Mouse (Mus musculus) forebrain, embryonic 14.5 days (tissue): ENCODE results near the gene Galnt18. TPM values are rescaled to one million over a fixed set of nuclear protein-coding genes. Genes with fewer than 3 reads are reported as not detected.

ENCODE experiments used
- ATAC-seq: fragments of 200-750 bp; cut with Nextera tagmentation; 2 replicates; pipeline ENCODE4 v1.8.0; 2017; ENCODE audit warnings: mild to moderate bottlenecking, moderate library complexity
- DNase-seq: peaks from one replicate; pipeline ENCODE4 v3.0.0-alpha.2; 2015; ENCODE audit warnings: low spot score
- H3K27ac ChIP-seq: fragments of 300-500 bp; sonication (generic); 2 replicates; pipeline ENCODE4 v1.5.1; 2014; ENCODE audit warnings: low read depth, mild to moderate bottlenecking, control low read depth, low read length, moderate library complexity
- H3K27me3 ChIP-seq: fragments of 300-500 bp; sonication (generic); replicated peaks from 2 replicates; pipeline ENCODE4 v1.6.1; 2014; ENCODE audit warnings: low read length, control low read depth, mixed read lengths; ENCODE audit not compliant: control insufficient read depth, insufficient read depth
- H3K36me3 ChIP-seq: fragments of 300-500 bp; sonication (generic); 2 replicates; pipeline ENCODE4 v1.6.1; 2014; ENCODE audit warnings: low read length, control low read depth; ENCODE audit not compliant: control insufficient read depth, insufficient read depth
- H3K4me1 ChIP-seq: fragments of 300-500 bp; sonication (generic); 2 replicates; pipeline ENCODE4 v1.6.1; 2014; ENCODE audit warnings: antibody characterized with exemption, low read length, control low read depth; ENCODE audit not compliant: control insufficient read depth, insufficient read depth
- H3K4me2 ChIP-seq: fragments of 300-500 bp; sonication (generic); 2 replicates; pipeline ENCODE4 v1.6.1; 2014; ENCODE audit warnings: mild to moderate bottlenecking, control low read depth, low read length
- H3K4me3 ChIP-seq: fragments of 300-500 bp; sonication (generic); 2 replicates; pipeline ENCODE4 v1.5.1; 2014; ENCODE audit warnings: low read depth, low read length, control low read depth
- H3K9ac ChIP-seq: fragments of 300-500 bp; sonication (generic); 2 replicates; pipeline ENCODE4 v1.6.1; 2014; ENCODE audit warnings: mild to moderate bottlenecking, low read length, control low read depth, moderate library complexity
- H3K9me3 ChIP-seq: fragments of 300-500 bp; sonication (generic); replicated peaks from 2 replicates; pipeline ENCODE4 v1.6.1; 2016; ENCODE audit warnings: low read length, control low read depth, mixed read lengths; ENCODE audit not compliant: control insufficient read depth
- WGBS: fragments of 180-500 bp; shearing (Covaris S2); extraction: QIAGEN DNeasy Blood & Tissue Kit; methylation state at CpG from one replicate; pipeline ENCODE4 v1.1.7; 2014; 5-methylcytosine and 5-hydroxymethylcytosine counted together
- polyA plus RNA-seq: library from polyadenylated mRNA; unstranded; fragments of >200 nt; fragmentation: Nextera tagmentation; extraction: Ambion mirVana; gene quantifications from 2 replicates; pipeline ENCODE4 v1.2.1, GENCODE M21; 2014

Galnt18 gene
- polyA plus RNA-seq, 1 experiment from 2014 or later: 6.6 TPM

DNA sequence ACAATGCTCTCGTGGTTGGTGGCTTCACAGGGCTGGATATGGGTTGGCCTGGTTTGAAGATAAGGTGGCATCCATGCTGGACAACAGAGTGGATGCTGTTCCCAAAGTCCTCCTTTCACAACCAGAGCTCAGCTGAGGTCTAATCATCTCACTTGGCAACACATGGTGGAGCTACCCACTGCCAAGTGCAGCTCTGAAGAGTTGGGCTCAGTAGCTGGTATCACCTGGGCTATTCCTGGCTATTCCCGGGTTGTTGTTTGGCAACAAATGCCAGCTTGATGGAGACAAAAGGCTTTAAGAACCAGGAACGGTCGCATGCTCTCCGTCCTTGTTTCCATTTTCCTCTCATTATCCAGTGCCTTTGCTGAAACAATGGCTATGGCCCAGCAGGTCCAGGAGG lies 19.2 kb upstream of the Galnt18 start:
- 35% methylated on average over 5 of the region's 5 CpGs for WGBS
- Histone ChIP-seq H3K9me3 (no peaks in the 10 kb centered on the region), H3K4me2 (no peak overlapping the region), H3K4me3 (no peak overlapping the region), H3K4me1 (no peaks in the 10 kb centered on the region), H3K27me3 (no peaks in the 10 kb centered on the region), H3K36me3 (no peaks in the 10 kb centered on the region), H3K27ac (no peak overlapping the region), H3K9ac (no peak overlapping the region)
- ATAC-seq: no peak
- peak; percentile 24 for DNase-seq

DNA sequence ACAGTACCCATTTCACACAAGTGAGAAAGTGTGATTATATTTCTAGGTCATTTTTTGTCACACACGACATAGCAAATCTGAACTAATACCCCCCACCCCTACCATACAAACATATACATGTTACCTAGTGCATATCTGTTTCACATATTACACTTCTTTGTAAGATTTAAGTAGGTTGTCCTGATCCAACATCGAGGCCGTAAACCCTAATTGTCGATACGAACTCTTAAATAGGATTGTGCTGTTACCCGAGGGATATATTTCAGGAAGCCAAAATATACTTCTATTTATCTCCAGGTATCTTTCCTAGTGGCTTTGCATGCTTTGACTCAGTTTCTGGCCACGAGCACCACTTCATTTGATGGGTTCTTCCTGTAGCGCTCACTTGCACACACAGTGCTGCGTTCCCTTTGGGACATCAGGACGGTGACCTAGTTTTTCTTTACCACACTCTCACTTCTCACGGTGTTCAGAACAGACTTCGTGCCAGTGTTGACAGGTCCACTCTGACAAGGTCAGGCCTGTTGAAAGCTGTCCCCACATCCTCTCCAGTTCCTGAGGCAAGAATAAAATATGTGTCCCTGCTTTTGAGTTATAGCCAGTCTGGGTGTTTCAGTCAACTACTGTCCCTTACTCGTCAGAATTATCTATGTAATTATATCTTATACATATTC lies 17.7 kb upstream of the Galnt18 start:
- Histone ChIP-seq H3K36me3 (no peaks in the 10 kb centered on the region), H3K4me1 (no peaks in the 10 kb centered on the region), H3K27ac (no peak overlapping the region), H3K9me3 (no peaks in the 10 kb centered on the region), H3K4me3 (no peak overlapping the region), H3K27me3 (no peaks in the 10 kb centered on the region), H3K9ac (no peak overlapping the region), H3K4me2 (no peak overlapping the region)
- ATAC-seq (no peak), DNase-seq (no peak)
- WGBS: 92% methylated on average over 13 of the region's 13 CpGs

DNA sequence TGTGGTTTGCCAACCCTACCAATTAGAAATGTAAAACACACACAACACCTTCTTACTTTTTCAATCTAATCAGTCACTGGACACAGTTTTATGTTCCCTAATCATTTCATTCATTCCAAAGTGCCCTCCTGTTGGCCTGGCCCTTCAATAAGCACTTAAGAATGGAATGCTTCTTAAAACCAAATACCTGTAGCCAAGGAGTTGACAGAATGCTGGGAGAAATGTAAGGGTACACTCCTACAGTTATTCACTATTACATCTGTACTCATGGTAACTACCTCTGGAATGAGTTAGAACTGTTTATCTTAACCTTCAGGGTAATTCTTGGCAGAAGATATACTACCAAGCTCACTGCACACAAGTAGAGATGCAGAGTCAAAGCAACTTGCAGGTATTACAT lies 15.3 kb upstream of the Galnt18 start:
- H3K9ac ChIP-seq: no peak overlapping the region
- ATAC-seq (no peak), DNase-seq (no peak)
- no peak overlapping the region for H3K4me3 ChIP-seq
- no peak overlapping the region for H3K27ac ChIP-seq
- no peaks in the 10 kb centered on the region for H3K36me3 ChIP-seq
- H3K4me2 ChIP-seq: no peak overlapping the region
- H3K4me1 ChIP-seq: no peaks in the 10 kb centered on the region
- no peaks in the 10 kb centered on the region for H3K27me3 ChIP-seq
- H3K9me3 ChIP-seq: no peaks in the 10 kb centered on the region

DNA sequence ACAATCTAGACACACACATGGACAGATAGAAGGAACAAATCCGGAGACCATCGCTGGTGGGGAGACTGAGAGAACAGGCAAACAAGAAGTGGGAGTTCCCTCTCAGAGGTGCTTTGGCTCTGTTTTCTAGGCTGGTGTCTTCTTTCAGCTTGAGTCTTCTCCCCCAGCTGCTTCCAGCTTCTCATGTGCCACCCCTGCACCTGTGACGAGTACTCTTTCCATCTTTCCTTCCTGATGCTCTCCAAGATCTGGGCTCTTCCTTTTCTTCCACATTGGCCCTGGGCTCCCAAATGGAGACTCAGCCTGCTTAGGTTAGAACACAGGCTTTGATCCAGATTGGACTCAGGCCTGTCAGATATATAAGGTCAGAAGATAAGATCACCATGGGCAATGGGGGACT lies 12.4 kb upstream of the Galnt18 start:
- no peak overlapping the region for H3K9ac ChIP-seq
- H3K9me3 ChIP-seq: no peaks in the 10 kb centered on the region
- H3K27me3 ChIP-seq: no peaks in the 10 kb centered on the region
- H3K4me3 ChIP-seq: no peak overlapping the region
- 93% methylated on average over 3 of the region's 3 CpGs for WGBS
- no peak overlapping the region for H3K27ac ChIP-seq
- H3K4me1 ChIP-seq: no peaks in the 10 kb centered on the region
- DNase-seq: no peak
- no peak for ATAC-seq
- H3K36me3 ChIP-seq: no peaks in the 10 kb centered on the region
- no peak overlapping the region for H3K4me2 ChIP-seq

DNA sequence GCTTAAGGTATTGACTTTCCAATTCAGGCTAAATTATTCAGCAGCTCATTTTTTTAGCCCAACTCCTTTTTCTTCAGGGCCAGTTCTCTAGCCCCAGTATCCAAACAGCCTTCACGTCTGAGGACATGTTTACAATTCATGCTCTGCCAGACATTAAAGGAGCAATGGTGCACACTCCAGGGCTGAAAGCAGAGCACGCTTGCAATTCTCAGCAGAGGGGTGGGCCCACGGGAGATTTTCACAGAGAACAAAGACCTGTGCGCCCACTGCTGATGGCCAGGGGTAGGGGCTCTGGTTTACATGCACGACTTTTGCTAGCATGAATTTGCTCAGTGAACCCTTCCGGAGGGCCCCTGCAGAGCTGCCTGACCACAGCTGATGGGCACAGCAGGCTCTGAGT lies 11.6 kb upstream of the Galnt18 start:
- Histone ChIP-seq H3K4me2 (no peak overlapping the region), H3K27ac (no peak overlapping the region), H3K4me1 (no peaks in the 10 kb centered on the region), H3K9me3 (no peaks in the 10 kb centered on the region), H3K9ac (no peak overlapping the region), H3K4me3 (no peak overlapping the region), H3K27me3 (no peaks in the 10 kb centered on the region), H3K36me3 (no peaks in the 10 kb centered on the region)
- DNase-seq (no peak), ATAC-seq (no peak)
- 30% methylated on average over 6 of the region's 6 CpGs for WGBS

DNA sequence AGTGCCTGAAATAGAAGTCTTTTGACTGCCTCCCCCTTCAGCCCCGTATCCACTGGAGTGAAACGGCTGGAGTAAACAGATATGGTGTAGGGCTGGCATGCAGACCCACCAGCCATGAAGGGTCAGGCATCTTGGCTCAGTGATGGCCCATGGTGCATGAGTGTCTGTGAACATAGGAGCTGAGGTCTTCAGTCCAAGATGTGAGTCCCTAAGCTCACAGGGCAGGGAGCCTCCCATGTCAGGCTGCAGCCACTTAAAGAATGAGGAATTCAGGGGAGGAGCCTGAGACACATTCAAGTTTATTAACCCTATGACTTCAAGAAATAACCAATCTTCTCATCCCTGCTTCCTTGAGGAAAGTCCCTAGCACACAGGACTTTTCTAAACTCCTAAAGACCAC lies 8.1 kb upstream of the Galnt18 start:
- ATAC-seq: no peak
- no peak overlapping the region for H3K9ac ChIP-seq
- 80% methylated on average over 2 of the region's 2 CpGs for whole genome bisulfite sequencing

DNA sequence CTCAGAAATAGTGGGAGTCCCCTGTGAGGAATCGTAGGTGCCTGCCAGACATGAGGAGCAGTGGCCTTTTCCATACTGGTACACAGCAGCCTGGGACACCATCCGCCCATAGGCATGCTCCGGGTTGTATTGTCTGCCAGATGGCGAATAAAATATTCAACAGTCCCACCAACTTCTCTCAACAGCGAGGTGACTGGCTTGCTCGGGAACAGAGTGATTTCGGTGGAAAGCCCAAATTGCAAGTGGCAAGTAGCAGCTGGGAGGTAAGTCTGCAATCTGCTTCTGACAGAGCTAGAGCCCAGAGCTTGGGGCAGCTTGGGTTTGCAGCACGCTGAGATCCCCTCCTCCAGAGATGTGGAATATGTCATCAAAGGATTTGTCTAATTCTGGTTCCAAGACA lies 5.7 kb upstream of the Galnt18 start:
- Histone ChIP-seq H3K27ac (no peak overlapping the region), H3K4me2 (no peak overlapping the region), H3K4me1 (no peaks in the 10 kb centered on the region), H3K27me3 (no peaks in the 10 kb centered on the region), H3K9ac (no peak overlapping the region), H3K4me3 (no peak overlapping the region), H3K36me3 (no peaks in the 10 kb centered on the region), H3K9me3 (no peaks in the 10 kb centered on the region)
- DNase-seq (peak; percentile 44), ATAC-seq (peak; percentile 55; the same call in 1 of the 2 replicates)
- WGBS: 78% methylated on average over 8 of the region's 8 CpGs

More for the DNA sequence above, 8.1 kb upstream of the Galnt18 start:
- no peak overlapping the region for H3K4me3 ChIP-seq
- H3K4me2 ChIP-seq: no peak overlapping the region
- no peak for DNase-seq
- H3K36me3 ChIP-seq: no peaks in the 10 kb centered on the region
- H3K27ac ChIP-seq: no peak overlapping the region
- H3K27me3 ChIP-seq: no peaks in the 10 kb centered on the region
- H3K4me1 ChIP-seq: no peaks in the 10 kb centered on the region
- no peaks in the 10 kb centered on the region for H3K9me3 ChIP-seq

DNA sequence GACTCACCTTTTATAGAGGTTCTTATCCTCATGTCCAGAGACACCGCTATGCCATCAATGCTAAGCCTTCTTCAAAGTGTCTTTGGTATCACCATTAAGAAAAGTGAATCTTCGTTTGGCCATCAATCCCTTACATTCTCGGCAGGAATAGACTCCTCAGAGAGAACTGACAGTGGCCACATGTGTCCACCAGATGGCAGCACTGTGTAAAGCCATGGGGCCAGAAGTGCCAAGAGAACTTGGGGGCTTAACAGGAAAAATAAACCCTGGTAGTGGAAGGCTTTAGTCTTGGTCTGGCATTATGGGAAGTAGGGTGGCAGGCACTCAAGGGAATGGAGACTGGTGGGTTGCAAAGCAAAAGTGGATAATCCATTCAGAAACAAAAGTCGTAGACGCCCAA lies 2.3 kb upstream of the Galnt18 start:
- peaks cover 3% of the 10 kb centered on the region; the same call in 1 of the 2 replicates for H3K4me1 ChIP-seq
- no peak overlapping the region for H3K4me2 ChIP-seq
- no peak overlapping the region for H3K9ac ChIP-seq
- no peaks in the 10 kb centered on the region for H3K36me3 ChIP-seq
- ATAC-seq (no peak), DNase-seq (peak; percentile 78)
- peaks cover 4% of the 10 kb centered on the region; the same call in 1 of the 2 replicates for H3K27me3 ChIP-seq
- H3K27ac ChIP-seq: no peak overlapping the region
- H3K4me3 ChIP-seq: no peak overlapping the region
- no peaks in the 10 kb centered on the region for H3K9me3 ChIP-seq
- 55% methylated on average over 5 of the region's 5 CpGs for WGBS

DNA sequence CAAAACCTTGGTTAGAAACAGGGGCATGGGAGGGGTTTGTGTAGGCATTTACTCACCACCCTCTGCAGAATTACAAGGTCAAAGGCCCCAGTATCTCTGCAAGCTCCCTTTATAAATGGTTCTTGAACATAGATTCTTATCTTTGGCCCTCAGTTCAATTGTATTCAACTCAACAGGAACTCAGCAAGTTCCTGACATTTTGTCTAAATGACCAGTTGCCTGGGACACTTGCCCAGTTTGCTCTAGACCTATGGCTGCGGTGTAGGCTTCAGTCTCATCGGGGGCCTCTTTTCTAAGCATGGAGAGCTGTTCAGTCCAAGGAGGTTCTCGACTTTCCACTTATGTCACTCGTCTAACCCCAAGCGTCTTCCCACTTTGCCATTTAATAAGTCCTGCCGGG lies 1.5 kb upstream of the Galnt18 start:
- no peak overlapping the region for H3K9ac ChIP-seq
- peaks cover 3% of the 10 kb centered on the region; the same call in 1 of the 2 replicates for H3K4me1 ChIP-seq
- DNase-seq (no peak), ATAC-seq (no peak)
- 93% methylated on average over 6 of the region's 6 CpGs for WGBS
- no peaks in the 10 kb centered on the region for H3K9me3 ChIP-seq
- no peak overlapping the region for H3K27ac ChIP-seq
- H3K27me3 ChIP-seq: peaks cover 4% of the 10 kb centered on the region; the same call in 1 of the 2 replicates
- no peak overlapping the region for H3K4me3 ChIP-seq
- H3K36me3 ChIP-seq: no peaks in the 10 kb centered on the region
- no peak overlapping the region for H3K4me2 ChIP-seq
